Mouse (Mus musculus) lung, postnatal 0 days (tissue): Measurements from ENCODE around the gene Commd3. TPM values are rescaled to one million over a fixed set of nuclear protein-coding genes. Genes with fewer than 3 reads are reported as not detected.

Experiments used
- ATAC-seq: fragments of 200-750 bp; cut with Nextera tagmentation; 2 replicates; pipeline ENCODE4 v1.8.0; 2017; ENCODE audit warnings: moderate library complexity
- DNase-seq: peaks from one replicate; pipeline ENCODE4 v3.0.0-alpha.2; 2016; ENCODE audit warnings: low spot score
- H3K27ac ChIP-seq: fragments of 300-500 bp; sonication (generic); 2 replicates; pipeline ENCODE4 v1.5.1; 2014; ENCODE audit warnings: antibody characterized with exemption, mild to moderate bottlenecking, low read length, mixed read lengths
- H3K27me3 ChIP-seq: fragments of 300-500 bp; sonication (generic); replicated peaks from 2 replicates; pipeline ENCODE4 v1.6.1; 2014; ENCODE audit warnings: low read length, mixed read lengths; ENCODE audit not compliant: insufficient read depth
- H3K36me3 ChIP-seq: fragments of 300-500 bp; sonication (generic); 2 replicates; pipeline ENCODE4 v1.6.1; 2014; ENCODE audit warnings: low read length, mixed read lengths; ENCODE audit not compliant: insufficient read depth
- H3K4me1 ChIP-seq: fragments of 300-500 bp; sonication (generic); 2 replicates; pipeline ENCODE4 v1.6.1; 2014; ENCODE audit warnings: antibody characterized with exemption, low read depth, low read length, mixed read lengths; ENCODE audit not compliant: insufficient read depth
- H3K4me2 ChIP-seq: fragments of 300-500 bp; sonication (generic); replicated peaks from 2 replicates; pipeline ENCODE4 v1.6.1; 2014; ENCODE audit warnings: low read depth, mild to moderate bottlenecking, low read length, moderate library complexity, mixed read lengths
- H3K4me3 ChIP-seq: fragments of 300-500 bp; sonication (generic); 2 replicates; pipeline ENCODE4 v1.5.1; 2014; ENCODE audit warnings: low read depth, low read length
- H3K9ac ChIP-seq: fragments of 300-500 bp; sonication (generic); replicated peaks from 2 replicates; pipeline ENCODE4 v1.6.1; 2014; ENCODE audit warnings: low read depth, mild to moderate bottlenecking
- H3K9me3 ChIP-seq: fragments of 300-500 bp; sonication (generic); 2 replicates; pipeline ENCODE4 v1.6.1; 2016; ENCODE audit warnings: low read length, mixed read lengths
- CTCF ChIP-seq: IDR thresholded peaks from 2 replicates; pipeline ENCODE4 v1.5.1; 2016; ENCODE audit warnings: antibody characterized with exemption, mild to moderate bottlenecking
- EP300 ChIP-seq: IDR thresholded peaks from 2 replicates; pipeline ENCODE4 v1.6.1; 2016; ENCODE audit warnings: antibody characterized with exemption, mild to moderate bottlenecking, control low read depth
- WGBS: fragments of 180-500 bp; shearing (Covaris S2); extraction: QIAGEN DNeasy Blood & Tissue Kit; methylation state at CpG from one replicate; pipeline ENCODE4 v1.1.7; 2014; 5-methylcytosine and 5-hydroxymethylcytosine counted together
- polyA plus RNA-seq: library from polyadenylated mRNA; unstranded; fragments of >200 nt; fragmentation: Nextera tagmentation; extraction: Ambion mirVana; gene quantifications from 2 replicates; pipeline ENCODE4 v1.2.1, GENCODE M21; 2015

Commd3 gene
- polyA plus RNA-seq, 1 experiment from 2014 or later: 184 TPM

DNA sequence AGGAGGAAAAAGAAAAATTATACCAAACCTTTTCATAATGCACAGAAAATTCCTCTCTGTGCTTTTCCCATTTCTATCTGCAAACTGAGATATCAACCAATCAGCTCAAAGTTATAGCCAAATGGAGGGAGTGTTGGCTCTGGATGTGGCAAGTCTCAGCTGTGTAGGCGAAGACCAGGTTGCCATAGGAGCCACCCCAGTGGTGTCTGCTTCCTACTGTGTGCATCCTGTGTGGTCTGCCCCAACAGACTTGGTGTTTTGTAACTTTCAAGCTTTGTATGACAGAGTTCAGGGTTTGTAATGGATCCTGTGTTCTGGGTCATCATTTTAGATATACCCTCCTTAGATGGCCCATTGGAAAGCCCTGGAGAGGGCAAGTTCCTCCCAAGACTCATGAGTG is 52.3 kb downstream of the Commd3 start:
- Histone ChIP-seq H3K27me3 (no peaks in the 10 kb centered on the region), H3K9ac (no peak overlapping the region), H3K27ac (no peak overlapping the region), H3K9me3 (no peaks in the 10 kb centered on the region), H3K4me2 (no peak overlapping the region), H3K36me3 (no peaks in the 10 kb centered on the region), H3K4me1 (no peaks in the 10 kb centered on the region), H3K4me3 (no peak overlapping the region)
- no peak for DNase-seq
- no peak for TF ChIP-seq EP300
- TF ChIP-seq CTCF: no peak
- ATAC-seq: no peak
- WGBS: 72% methylated on average over 1 of the region's 1 CpGs

Other genes with a start within 250 kb of the Commd3 start
- 13.2 and 15.2 TPM in 2 replicates for gene Bmi1, start 4.6 kb downstream of the Commd3 start, polyA plus RNA-seq
- gene Spag6, start 21.6 kb downstream of the Commd3 start, polyA plus RNA-seq: 0.07 and 0.42 TPM in 2 replicates